Mouse (Mus musculus) gastrocnemius, postnatal 4 days (tissue): ENCODE measurements around the gene Fcgrt. TPM values are rescaled to one million over a fixed set of nuclear protein-coding genes. Genes with fewer than 3 reads are reported as not detected.
A peak's percentile ranks its signal among the peaks of the same experiment; 100 is the strongest.
"Not testable (repeated sequence)": the region's sequence is repeated elsewhere in the genome, so short reads cannot be mapped to it uniquely, and the experiment has no call there.

Source experiments
- DNase-seq, 2 experiments: peaks; one replicate each; pipeline ENCODE4 v3.0.0; 2021 to 2022; ENCODE audit warnings: low spot score in 2 of 2, mixed read lengths in 2 of 2
- total RNA-seq, 2 experiments: library from RNA; stranded (reverse); gene quantifications; 2 replicates each; pipeline ENCODE4 v1.2.3; 2021

The Fcgrt gene
- total RNA-seq, 2 experiments from 2014 or later = 84.6 to 87.3 TPM

DNA sequence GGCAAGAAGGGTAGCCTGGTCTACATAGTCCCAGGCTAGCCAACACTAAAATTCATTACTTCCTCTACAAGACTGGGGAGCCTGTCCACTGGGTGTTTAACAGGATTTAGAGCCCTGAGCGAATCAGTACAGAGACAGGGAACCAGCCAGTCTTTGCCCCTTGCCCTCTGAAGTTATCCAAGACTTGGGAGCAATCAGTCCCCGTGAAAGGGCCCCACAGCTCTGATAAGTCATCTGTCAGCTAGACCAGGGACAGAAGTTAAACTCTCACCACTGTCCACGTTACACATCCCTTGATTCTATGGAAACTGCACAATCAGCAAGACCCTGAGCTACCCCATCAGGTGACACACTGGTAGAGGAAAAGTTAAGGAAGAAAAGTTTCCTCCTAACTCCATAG lies 8.9 kb upstream of the Fcgrt start:
- DNase-seq = no peak

DNA sequence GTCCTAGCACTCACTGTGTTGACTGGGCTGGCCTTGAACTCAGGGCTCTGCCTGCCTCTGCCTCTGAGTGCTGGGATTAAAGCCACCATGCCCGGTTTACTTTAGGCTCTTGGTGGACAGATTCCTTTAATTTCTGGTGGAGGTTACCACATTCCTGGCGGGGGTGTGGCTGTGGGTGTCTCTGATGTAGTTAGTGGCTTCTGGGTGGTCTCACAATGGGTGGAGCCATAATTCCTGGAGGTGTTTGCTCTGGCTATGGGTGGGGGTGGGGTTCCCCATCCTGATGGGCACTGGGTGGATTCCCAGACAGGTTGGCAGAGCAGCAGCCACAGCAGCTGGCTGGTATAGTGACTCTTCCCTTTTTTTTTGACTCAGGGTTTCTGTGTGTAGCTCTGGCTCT lies 8.3 kb upstream of the Fcgrt start:
- no peak for DNase-seq

DNA sequence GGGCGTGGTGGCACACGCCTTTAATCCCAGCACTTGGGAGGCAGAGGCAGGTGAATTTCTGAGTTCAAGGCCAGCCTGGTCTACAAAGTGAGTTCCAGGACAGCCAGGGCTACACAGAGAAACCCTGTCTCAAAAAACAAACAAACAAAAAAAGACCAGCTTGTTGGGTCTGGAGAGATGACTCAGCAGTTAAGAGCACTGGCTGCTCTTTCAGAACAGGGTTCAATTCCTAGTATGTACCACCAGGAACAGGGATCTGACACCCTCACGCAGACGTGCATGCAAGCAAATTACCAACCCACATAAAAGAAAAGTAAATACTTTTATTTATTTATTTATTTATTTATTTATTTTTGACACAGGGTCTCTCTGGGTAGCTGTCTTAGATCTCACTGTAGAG lies 6.4 kb upstream of the Fcgrt start:
- DNase-seq = not testable (repeated sequence)

DNA sequence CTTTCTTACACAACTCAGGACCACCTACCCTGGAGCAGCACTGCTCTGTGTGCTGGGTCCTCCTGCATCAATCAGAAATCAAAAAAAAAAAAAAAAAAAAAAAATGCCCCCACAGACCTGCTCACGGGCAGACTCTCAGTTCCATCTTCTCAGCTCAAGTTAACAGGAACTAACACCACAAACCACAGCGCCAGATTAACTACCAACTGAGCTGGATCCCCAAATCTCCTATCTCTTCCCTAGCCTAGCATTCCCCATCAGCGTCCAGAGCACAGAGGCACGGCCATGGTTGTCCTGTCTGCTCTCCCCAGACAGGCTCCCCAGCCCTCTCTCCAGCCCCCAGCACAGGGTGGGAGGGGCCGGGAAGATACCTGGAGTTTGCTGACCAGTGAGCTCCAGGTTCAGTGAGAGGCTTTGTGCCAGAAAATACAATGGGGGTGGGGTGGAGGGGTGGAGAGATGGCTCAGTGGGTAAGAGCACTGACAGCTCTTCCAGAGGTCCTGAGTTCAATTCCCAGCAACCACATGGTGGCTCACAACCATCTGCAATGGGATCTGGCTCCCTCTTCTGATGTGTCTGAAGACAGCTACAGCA lies 3.5 kb upstream of the Fcgrt start:
- no peak for DNase-seq

DNA sequence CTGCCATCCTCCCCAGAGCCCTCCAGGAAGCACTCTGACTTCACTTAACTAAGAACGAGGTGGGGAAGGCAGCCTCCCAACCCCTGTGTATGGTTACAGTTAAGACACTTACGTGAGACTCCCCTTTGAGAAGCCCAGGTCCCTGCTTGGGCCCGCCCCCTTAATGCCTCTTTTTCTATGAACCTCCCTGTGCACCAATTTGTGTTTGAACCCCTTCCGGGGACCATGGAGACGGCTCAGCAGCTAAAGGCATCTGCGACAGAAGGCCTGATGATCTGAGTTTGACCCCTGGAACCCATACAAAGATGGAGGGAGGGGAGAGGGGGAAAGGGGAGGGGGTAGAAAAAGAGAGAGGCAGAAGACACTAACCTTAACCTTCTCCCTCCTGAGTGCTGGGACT lies 2.8 kb upstream of the Fcgrt start:
- no peak for DNase-seq

DNA sequence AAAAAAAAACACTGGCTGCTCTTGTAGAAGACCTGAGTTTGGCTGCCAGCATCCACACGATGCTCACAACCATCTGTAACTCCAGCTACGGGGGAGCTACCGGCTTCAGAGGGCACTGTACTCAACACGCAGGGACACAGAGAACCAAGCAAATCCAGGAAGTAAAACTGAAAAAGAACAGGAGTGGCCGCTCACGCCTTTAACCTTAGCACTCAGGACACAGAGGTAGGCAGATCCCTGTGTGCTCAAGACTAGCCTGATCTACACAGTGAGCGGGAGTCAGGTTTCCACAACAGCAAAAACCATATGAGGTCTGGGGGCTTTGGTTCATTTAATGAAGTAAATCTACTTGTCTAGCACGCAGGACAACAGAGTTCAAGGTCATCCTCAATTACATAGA lies 1.8 kb upstream of the Fcgrt start:
- no peak for DNase-seq

DNA sequence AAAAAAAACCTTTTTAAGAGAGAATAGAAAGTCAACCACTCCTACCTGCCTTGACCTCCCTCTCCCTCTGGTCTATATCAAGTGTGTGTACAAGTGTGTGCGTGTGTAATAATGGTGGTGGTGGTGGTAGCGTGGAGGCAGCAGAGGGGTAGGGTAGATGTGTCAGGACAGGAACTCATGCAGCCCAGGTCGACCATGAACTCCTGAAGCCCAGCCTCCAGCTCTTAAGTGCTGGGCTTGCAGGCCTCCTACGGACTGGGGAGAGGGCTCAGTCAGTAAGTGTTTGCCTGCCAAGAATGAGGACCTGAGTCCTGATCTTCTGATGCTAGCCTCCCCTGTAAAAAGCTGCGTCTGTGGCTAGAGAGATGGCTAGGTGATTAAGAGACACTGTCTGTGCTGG lies 1.3 kb upstream of the Fcgrt start:
- no peak for DNase-seq

DNA sequence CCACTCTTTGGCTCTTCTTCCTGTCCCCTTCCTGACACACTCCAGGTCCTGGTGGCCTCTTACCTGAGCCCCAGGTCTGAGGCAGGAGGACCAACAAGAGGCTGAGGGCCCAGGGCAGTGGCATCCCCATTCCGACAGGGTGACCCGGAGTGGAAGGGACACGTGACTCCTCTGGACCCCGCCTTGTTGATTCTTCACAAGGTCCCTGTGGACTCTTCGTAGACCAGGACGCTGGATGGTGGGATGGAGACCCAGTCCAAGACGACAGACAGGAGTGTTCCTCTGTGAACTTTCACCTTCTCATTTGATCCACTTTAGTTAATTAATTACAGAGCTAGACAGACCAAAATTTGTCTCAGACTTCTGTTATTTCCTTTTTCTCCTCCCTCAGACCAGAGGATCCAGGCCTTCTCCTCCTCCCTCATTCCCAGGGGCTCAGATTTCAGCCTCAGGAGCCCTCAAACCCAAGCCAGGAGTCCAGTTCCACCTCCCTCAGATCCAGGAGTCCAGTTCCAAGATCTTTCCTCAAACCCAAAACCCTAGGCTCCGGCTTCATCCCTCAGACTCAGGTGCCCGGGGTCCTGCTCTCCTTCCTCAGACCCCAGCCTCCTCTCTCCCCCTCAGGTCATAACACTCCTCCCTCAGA lies 588 bp downstream of the Fcgrt start:
- no peak for DNase-seq

DNA sequence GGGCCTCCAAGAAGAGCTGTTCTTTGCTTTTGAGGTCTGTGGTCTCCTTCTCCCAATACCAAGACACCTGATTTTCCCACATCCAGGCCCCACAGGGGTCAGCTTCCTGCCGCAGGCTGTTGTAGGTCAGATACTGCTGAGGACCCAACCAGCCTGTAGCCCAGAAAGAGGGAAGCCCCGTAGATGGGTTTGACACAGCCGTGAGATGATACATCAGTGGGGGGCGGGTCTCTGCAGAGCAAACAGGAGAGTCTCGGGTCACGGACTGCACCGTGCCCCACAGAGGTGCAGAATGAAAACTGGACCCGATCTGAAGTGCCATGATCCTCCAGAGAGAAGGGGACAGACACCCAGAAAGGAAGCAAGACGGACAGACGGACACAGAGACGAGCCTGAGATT lies 1.2 kb downstream of the Fcgrt start:
- DNase-seq = no peak

DNA sequence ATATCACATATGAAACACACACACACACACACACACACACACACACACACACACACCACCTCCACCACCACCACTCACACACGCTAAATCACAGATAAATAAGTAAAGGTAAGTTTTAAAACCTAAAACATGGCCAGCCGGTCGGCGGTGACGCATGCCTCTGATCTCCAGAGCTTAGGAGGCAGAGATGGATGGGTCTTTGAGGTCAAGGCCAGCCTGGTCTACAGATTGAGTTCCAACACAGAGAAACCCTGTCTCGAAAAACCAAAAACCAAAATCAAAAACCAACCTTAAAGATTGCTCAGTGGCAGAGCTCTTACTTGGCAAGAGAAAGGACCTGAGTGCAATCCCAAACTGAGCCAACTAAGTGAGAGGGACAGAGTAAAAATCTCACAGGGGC lies 3.6 kb downstream of the Fcgrt start:
- DNase-seq = no peak

DNA sequence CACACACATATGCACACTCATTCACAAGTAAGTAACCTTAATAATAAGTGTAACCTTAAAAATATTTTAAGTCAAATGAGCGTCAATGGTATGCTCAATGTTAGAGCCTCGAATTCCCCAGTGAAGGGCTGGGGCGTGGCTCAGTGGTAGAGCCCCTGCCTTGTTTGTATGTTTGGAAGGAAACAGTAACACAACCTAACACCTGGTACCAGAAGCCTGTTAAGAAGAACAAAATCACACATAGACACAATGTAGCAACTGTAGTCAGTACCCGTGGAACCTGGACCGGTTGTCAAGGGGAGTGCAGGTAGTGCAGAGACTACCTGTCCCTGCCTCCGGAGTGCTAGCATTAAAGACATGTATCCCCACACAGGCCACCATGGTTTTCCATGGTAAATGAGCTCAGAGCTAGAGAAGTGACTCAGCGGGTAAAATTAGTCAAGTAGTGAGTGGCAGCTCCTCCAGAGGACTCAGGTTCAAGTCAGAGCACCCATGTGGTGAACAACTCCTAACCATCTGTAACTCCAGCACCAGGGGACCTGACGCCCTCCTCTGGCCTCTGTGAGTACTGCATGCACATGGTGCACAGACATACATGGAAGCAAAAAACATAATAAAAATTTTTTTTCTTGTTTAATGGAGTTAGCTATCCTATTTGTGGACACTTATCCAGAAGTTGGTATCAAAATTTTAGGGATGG lies 5.0 kb downstream of the Fcgrt start:
- DNase-seq = no peak

DNA sequence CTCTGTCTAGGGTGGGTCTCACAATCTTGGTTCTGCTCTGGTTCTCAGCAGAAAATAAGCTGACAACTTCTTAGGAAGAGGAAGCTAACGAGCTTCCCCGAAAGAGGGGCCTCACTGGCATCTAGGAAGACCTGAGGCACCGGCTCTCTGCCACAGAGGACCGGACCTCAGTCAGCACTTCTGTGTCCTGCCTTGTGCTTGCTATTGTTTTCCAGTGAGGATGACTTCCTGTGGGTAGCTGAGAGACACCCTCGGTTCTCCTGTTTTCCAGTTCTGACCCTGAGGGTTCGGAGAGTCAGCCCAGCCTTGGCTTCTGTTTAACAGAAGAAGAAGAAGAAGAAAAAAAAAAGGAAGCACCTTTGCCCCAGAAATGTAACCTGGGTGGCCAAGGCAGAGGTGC lies 6.2 kb downstream of the Fcgrt start:
- DNase-seq = no peak

DNA sequence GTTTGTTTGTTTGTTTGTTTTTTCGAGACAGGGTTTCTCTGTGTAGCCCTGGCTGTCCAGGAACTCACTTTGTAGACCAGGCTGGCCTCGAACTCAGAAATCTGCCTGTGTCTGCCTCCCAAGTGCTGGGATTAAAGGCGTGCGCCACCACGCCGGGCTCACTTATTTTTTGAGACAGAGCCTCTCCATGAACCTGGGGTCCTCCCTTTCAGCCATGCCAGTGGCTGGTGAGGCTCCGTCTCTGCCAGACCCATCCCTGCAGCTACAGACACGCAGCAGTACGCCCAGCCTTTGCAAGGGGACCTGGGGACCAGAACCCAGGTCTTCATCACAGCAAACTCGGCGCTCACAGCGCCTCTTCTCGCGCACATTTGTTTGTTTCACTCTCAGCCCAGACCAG lies 7.7 kb downstream of the Fcgrt start:
- DNase-seq = not testable (repeated sequence)

DNA sequence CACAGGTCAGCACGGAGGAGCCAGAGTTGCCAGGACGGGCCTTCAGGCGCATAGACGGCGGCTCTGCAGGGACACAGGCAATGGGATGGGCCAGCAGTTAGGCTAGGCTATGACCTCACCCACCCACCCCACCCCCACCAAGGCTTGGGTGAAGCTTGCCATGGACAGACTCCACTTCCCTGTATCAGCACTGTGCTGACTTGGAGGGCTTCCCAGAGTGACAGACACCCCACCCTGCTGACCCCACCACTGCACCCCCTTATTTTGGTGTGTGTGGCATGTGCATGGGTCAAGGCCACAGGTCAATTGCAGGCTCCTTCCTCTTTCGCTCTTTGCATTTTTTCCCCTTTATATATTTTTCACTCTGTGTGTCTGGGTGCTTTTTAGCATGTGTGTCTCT lies 8.3 kb downstream of the Fcgrt start:
- DNase-seq = no peak

DNA sequence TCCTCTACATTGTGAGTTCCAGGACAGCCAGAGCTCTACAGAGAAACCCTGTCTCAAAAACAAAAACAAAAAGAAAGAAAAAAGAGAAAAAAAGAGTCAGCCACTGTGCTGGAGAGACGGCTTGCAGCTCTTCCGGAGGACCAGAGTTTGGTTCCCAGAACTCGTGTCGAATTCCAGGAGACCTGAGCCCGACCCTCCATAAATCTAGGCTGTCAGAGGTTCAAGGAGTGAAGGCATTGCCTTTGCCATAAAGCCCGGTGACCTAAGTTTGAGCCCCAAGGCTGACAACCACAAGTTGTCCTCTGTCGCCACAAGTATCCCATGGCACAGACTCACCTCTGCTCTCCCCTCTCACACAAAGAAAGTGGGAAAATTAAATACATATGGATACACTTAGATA lies 9.5 kb downstream of the Fcgrt start:
- DNase-seq = no peak

DNA sequence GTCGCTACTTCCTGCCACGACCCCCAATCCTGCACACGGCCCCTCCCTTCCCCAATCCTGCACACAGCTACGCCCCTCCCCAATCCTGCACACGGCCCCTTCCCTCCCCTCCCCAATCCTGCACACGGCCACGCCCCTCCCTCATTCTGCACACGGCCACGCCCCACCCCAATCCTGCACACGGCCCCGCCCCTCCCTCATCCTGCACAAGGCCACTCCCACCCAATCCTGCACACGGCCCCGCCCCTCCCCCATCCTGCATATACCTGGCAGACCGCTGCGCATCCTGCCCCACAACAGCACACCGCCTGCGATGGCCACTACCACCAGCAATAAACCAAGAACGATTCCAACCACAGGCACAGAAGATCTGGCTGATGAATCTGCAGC lies 10.1 kb downstream of the Fcgrt start:
- no peak for DNase-seq

DNA sequence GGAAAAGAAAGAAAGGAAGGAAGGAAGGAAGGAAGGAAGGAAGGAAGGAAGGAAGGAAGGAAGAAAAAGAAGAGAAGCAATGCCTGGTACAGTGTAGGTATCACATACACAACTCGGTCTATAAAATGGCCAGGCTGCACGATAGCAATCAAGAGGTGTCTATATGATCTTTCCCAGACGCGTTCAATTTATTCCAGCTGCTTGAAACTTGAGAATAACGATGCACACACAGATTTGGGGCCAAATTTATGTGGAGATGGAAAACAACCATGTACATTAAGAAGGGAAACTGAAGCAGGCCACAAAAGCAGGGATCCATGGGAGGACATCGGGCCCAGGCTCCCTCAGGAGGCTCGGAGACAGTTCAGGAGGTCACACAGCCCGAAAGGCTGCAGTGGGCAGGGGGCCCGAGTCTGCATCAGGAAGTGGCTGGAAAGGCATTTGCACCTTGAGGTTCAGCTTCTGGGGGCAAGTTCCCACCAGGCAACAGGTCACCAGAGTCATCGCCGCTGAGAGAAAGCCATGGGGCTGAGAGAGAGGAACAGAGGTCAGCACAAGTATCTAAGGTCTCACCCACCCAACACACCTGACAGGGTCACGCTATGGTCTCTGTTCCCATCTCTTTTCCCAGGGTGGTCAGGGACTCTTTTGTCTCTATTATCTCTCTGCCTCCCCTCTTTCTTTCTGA lies 10.7 kb downstream of the Fcgrt start:
- no peak for DNase-seq

DNA sequence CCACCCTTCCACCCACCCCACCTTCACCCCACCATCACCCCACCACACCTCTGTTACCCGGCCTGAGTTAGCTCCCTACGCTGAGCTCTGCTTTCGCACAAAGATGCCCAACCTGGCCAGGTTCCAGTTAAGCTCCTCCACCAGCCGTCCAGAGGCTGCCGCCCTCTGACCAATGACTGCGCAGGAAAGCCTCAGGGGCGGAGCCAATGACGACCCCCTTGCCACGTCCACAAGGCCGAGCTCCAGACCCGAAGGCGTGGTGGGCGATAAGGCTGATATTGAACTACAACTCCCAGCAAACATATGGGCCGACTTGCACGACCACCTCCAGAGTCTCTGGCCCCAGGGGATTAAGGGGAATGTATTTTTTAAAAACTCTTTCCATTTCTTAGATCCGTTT lies 11.6 kb downstream of the Fcgrt start, which contains the start of gene Rcn3:
Rcn3 (minus strand) TSS at position 174 of the 400 bp plus-strand sequence.
- DNase-seq = peak; percentile 87 to 94

DNA sequence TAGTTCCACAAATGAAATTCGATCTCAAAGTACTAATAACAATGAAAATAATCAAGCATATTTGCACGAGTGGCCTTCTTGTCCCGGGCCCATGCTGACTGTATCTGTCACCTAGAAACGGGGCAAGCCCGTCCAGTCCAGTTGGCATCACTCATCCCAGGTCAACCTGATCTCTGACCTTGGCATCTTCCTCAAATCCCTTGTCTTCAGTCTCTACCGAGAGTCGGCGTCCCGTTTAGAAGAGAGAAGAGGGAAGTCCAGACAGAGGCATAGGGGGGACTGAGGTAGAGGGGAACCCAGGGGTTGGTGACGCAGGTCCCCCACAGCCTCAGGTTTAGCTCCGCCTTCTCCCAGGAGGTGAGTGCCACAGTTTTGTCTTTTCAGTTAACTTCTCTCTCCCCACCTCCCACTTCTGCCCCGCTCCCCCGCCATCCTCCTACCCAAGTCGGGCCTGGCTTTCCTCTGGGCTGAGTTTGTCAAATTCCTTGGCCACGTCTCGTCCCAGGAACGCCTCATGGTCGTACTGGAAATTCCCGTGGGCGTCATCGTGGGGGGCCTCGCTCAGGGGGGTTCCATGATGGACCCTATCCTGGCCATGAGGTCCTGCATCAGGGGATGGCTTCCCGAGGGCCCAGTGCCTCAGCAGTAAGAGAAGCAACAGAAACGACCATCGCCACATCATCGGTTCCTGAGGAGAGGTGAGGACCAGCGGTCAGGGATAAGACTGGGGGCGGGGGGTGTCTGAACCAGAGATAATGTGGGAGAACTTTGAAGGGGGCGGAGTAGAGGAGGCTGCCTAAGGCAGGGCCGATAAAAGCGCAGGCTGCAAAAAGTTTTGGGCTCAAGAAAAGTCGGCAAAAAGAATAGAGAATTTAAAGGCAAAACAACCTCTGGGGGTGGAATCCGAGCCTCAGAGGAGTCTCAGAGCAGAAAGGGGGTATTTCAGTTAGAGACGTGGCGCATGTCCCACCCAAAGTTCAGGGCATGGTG lies 12.4 kb downstream of the Fcgrt start:
- DNase-seq = peak in 1 of 2 experiments; percentile 55

DNA sequence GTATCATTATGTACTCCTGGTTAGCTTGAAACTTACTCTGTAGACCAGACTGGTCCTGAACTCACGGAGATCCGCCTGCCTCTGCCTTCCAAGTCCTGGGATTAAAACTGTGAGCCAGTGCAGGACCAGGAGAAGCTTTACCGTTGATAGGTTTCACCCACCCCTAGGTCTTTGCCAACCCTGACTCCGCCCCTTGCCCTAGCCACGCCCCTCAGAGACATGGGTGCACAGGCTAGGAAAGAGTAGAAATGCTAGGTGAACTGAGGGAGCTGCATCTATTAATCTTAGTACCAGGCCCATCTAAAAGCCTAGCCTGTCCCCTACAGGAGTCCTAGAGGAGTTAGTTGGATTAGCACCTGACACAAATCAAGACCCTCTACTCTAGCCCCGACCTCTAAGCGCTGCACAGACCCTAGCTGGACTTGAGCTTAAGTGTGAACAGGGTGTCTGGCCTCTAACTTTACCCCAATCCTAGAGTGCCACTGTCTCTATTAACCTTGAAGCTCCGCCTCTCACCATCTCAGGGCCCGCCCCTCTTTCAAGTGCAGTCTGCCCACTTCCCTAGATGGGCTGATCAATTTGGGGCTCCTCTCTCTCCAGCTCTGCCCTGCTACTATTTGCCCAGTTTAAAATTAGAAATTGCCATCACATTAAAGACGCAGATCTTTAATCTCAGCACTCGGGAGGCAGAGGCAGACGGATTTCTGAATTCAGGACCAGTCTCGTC lies 13.2 kb downstream of the Fcgrt start:
- no peak for DNase-seq
